Mouse (Mus musculus): Measurements from ENCODE around the gene P3h4. TPM values are rescaled to one million over a fixed set of nuclear protein-coding genes. Genes with fewer than 3 reads are reported as not detected.

The P3h4 gene
- polyA plus RNA-seq, 1 experiment from 2014 or later = 71.5 TPM

GRCm38 (mm10) chr11:100396886-100397599 is 17.6 kb downstream of the P3h4 start:
- 2% methylated on average over 42 of the region's 42 CpGs for WGBS
- Histone ChIP-seq H3K9me3 (no peaks in the 10 kb centered on the region), H3K27ac (peak overlapping the region; percentile 95), H3K9ac (peak overlapping the region; percentile 83), H3K27me3 (no peaks in the 10 kb centered on the region), H3K4me3 (peak overlapping the region; percentile 87), H3K36me3 (no peaks in the 10 kb centered on the region), H3K4me2 (peak overlapping the region; percentile 68), H3K4me1 (peaks cover 71% of the 10 kb centered on the region)
- peak; percentile 24; the same call in 1 of the 2 replicates for ATAC-seq (ENCODE audit: borderline replicate concordance, extremely low read depth, low FRiP score, low TSS enrichment)

- ATAC-seq (ENCODE audit: borderline replicate concordance, extremely low read depth, low FRiP score, low TSS enrichment) = no peak
- Histone ChIP-seq H3K27ac (peak overlapping the region; percentile 95), H3K4me1 (peaks cover 78% of the 10 kb centered on the region), H3K27me3 (no peaks in the 10 kb centered on the region), H3K9me3 (no peaks in the 10 kb centered on the region), H3K9ac (peak overlapping the region; percentile 28), H3K4me3 (peak overlapping the region; percentile 87), H3K4me2 (peak overlapping the region; percentile 68), H3K36me3 (no peaks in the 10 kb centered on the region)
- 25% methylated on average over 17 of the region's 17 CpGs for WGBS
Measured at GRCm38 (mm10) chr11:100395861-100396631, 18.6 kb downstream of the P3h4 start.

- Histone ChIP-seq H3K27me3 (no peaks in the 10 kb centered on the region), H3K4me2 (peak overlapping the region; percentile 68), H3K4me3 (peak overlapping the region; percentile 87), H3K27ac (peak overlapping the region; percentile 95), H3K9me3 (no peaks in the 10 kb centered on the region), H3K4me1 (peaks cover 85% of the 10 kb centered on the region), H3K9ac (peak overlapping the region; percentile 22; the same call in 1 of the 2 replicates), H3K36me3 (no peaks in the 10 kb centered on the region)
- no peak for ATAC-seq (ENCODE audit: borderline replicate concordance, extremely low read depth, low FRiP score, low TSS enrichment)
- 19% methylated on average over 11 of the region's 11 CpGs for WGBS
Measured at GRCm38 (mm10) chr11:100395200-100395599, 19.4 kb downstream of the P3h4 start.

- H3K36me3 ChIP-seq = no peaks in the 10 kb centered on the region
- peaks cover 87% of the 10 kb centered on the region for H3K4me1 ChIP-seq
- ATAC-seq (ENCODE audit: borderline replicate concordance, extremely low read depth, low FRiP score, low TSS enrichment) = no peak
- 42% methylated on average over 5 of the region's 5 CpGs for WGBS
- peak overlapping the region; percentile 95 for H3K27ac ChIP-seq
- no peaks in the 10 kb centered on the region for H3K9me3 ChIP-seq
- peak overlapping the region; percentile 68 for H3K4me2 ChIP-seq
- H3K4me3 ChIP-seq = peak overlapping the region; percentile 87
- peak overlapping the region; percentile 22; the same call in 1 of the 2 replicates for H3K9ac ChIP-seq
- H3K27me3 ChIP-seq = no peaks in the 10 kb centered on the region
Measured at GRCm38 (mm10) chr11:100394353-100395074, 20.1 kb downstream of the P3h4 start.

- no peak overlapping the region for H3K4me2 ChIP-seq
- WGBS = 47% methylated on average over 7 of the region's 7 CpGs
- H3K9me3 ChIP-seq = no peaks in the 10 kb centered on the region
- no peaks in the 10 kb centered on the region for H3K27me3 ChIP-seq
- no peak overlapping the region for H3K27ac ChIP-seq
- peaks cover 91% of the 10 kb centered on the region for H3K4me1 ChIP-seq
- H3K9ac ChIP-seq = no peak overlapping the region
- H3K4me3 ChIP-seq = no peak overlapping the region
- H3K36me3 ChIP-seq = no peaks in the 10 kb centered on the region
- ATAC-seq (ENCODE audit: borderline replicate concordance, extremely low read depth, low FRiP score, low TSS enrichment) = no peak
Measured at GRCm38 (mm10) chr11:100393733-100394132, 20.9 kb downstream of the P3h4 start.

GRCm38 (mm10) chr11:100392958-100393357 is 21.7 kb downstream of the P3h4 start:
- peaks cover 92% of the 10 kb centered on the region for H3K4me1 ChIP-seq
- H3K36me3 ChIP-seq = no peaks in the 10 kb centered on the region
- H3K27me3 ChIP-seq = no peaks in the 10 kb centered on the region
- no peak overlapping the region for H3K4me2 ChIP-seq
- no peak overlapping the region for H3K4me3 ChIP-seq
- H3K9me3 ChIP-seq = no peaks in the 10 kb centered on the region
- WGBS = 73% methylated on average over 5 of the region's 5 CpGs
- no peak overlapping the region; the same call in 1 of the 2 replicates for H3K27ac ChIP-seq
- ATAC-seq (ENCODE audit: borderline replicate concordance, extremely low read depth, low FRiP score, low TSS enrichment) = no peak
- no peak overlapping the region for H3K9ac ChIP-seq

GRCm38 (mm10) chr11:100391884-100392345 is 22.7 kb downstream of the P3h4 start:
- Histone ChIP-seq H3K9me3 (no peaks in the 10 kb centered on the region), H3K27ac (peak overlapping the region; percentile 88; the same call in 1 of the 2 replicates), H3K4me1 (peaks cover 99% of the 10 kb centered on the region), H3K36me3 (no peaks in the 10 kb centered on the region), H3K27me3 (no peaks in the 10 kb centered on the region), H3K4me3 (no peak overlapping the region), H3K9ac (no peak overlapping the region), H3K4me2 (no peak overlapping the region)
- 84% methylated on average over 7 of the region's 7 CpGs for WGBS
- no peak for ATAC-seq (ENCODE audit: borderline replicate concordance, extremely low read depth, low FRiP score, low TSS enrichment)

GRCm38 (mm10) chr11:100391081-100391883 is 23.4 kb downstream of the P3h4 start:
- H3K36me3 ChIP-seq = no peaks in the 10 kb centered on the region
- no peak overlapping the region for H3K9ac ChIP-seq
- H3K4me1 ChIP-seq = peaks cover 98% of the 10 kb centered on the region
- ATAC-seq (ENCODE audit: borderline replicate concordance, extremely low read depth, low FRiP score, low TSS enrichment) = peak; percentile 55
- no peak overlapping the region for H3K4me3 ChIP-seq
- H3K27ac ChIP-seq = peak overlapping the region; percentile 88
- H3K27me3 ChIP-seq = no peaks in the 10 kb centered on the region
- H3K9me3 ChIP-seq = no peaks in the 10 kb centered on the region
- 31% methylated on average over 9 of the region's 9 CpGs for WGBS
- H3K4me2 ChIP-seq = peak overlapping the region; percentile 19

GRCm38 (mm10) chr11:100389931-100390445 is 24.6 kb downstream of the P3h4 start:
- peak; percentile 23; the same call in 1 of the 2 replicates for ATAC-seq (ENCODE audit: borderline replicate concordance, extremely low read depth, low FRiP score, low TSS enrichment)
- peak overlapping the region; percentile 88 for H3K27ac ChIP-seq
- H3K4me1 ChIP-seq = peaks cover 91% of the 10 kb centered on the region
- H3K9me3 ChIP-seq = no peaks in the 10 kb centered on the region
- 38% methylated on average over 8 of the region's 8 CpGs for WGBS
- H3K36me3 ChIP-seq = peaks cover 12% of the 10 kb centered on the region
- H3K4me3 ChIP-seq = no peak overlapping the region
- peak overlapping the region; percentile 27; the same call in 1 of the 2 replicates for H3K4me2 ChIP-seq
- no peaks in the 10 kb centered on the region for H3K27me3 ChIP-seq
- H3K9ac ChIP-seq = no peak overlapping the region

- peak overlapping the region; percentile 88 for H3K27ac ChIP-seq
- peaks cover 77% of the 10 kb centered on the region for H3K4me1 ChIP-seq
- H3K4me2 ChIP-seq = peak overlapping the region; percentile 35
- H3K4me3 ChIP-seq = no peak overlapping the region
- H3K27me3 ChIP-seq = no peaks in the 10 kb centered on the region
- 54% methylated on average over 6 of the region's 6 CpGs for WGBS
- H3K9me3 ChIP-seq = no peaks in the 10 kb centered on the region
- H3K9ac ChIP-seq = no peak overlapping the region
- H3K36me3 ChIP-seq = peaks cover 20% of the 10 kb centered on the region
- ATAC-seq (ENCODE audit: borderline replicate concordance, extremely low read depth, low FRiP score, low TSS enrichment) = no peak
Measured at GRCm38 (mm10) chr11:100388588-100388987, 26.0 kb downstream of the P3h4 start.
